13 mouse cellular contexts compared by ENCODE assay signal in genomic region chr13:29979140-29979564, GRCm38 (mm10). TPM values are rescaled to one million over a fixed set of nuclear protein-coding genes. Genes with fewer than 3 reads are reported as not detected.
A peak's percentile ranks its signal among the peaks of the same experiment; 100 is the strongest.
DNase-seq lines count a peak whose midpoint lies in the region; ATAC-seq lines count a peak whose summit lies in the region.
"Had no signal": no experiment of that assay in that cellular context is flagged by ENCODE, and none has a peak within 500 bp of the region (broad histone marks: within the 10 kb centered on the region; RNA-seq: fewer than 3 reads in every experiment).

No protein-coding gene starts in this region.

- H3K36me3 ChIP-seq in embryonic facial prominence, embryonic 14.5 days (ENCODE audit: control insufficient read depth, insufficient read depth, low read length), result no peaks in the 10 kb centered on the region
- H3K36me3 ChIP-seq in megakaryocyte, embryonic 14.5 days (replicated peaks; ENCODE audit: low read length), result peaks cover 54% of the 10 kb centered on the region
- H3K36me3 ChIP-seq in forebrain, embryonic 14.5 days (ENCODE audit: control insufficient read depth, insufficient read depth, low read length), result no peaks in the 10 kb centered on the region

- H3K27ac ChIP-seq in embryonic facial prominence, embryonic 14.5 days (replicated peaks; ENCODE audit: low read depth, low read length), result no peak overlapping the region
- no peak overlapping the region for H3K27ac ChIP-seq in forebrain, embryonic 14.5 days (ENCODE audit: low read depth, low read length)
- H3K27ac ChIP-seq: hindbrain, embryonic 10.5 days; layer of hippocampus, adult 2 months had no signal

- DNase-seq in heart, adult 11 months, result peak; percentile 41
- no peak for DNase-seq in heart, postnatal 4 days
- peak; percentile 14 for DNase-seq in CD4-positive helper T cell, adult 2 months (ENCODE audit: low read depth, low spot score)
- no peak for DNase-seq in embryonic facial prominence, embryonic 14.5 days (ENCODE audit: low spot score)
- DNase-seq in forebrain, embryonic 14.5 days (ENCODE audit: low spot score), result no peak
- DNase-seq in kidney, postnatal 10 days, result no peak
- DNase-seq in cerebellum, postnatal 25 days, result no peak
- DNase-seq: cerebellum, postnatal 36 days; kidney, adult 2 months had no signal

- ATAC-seq in embryonic facial prominence, embryonic 14.5 days (ENCODE audit: low read depth), result no peak
- ATAC-seq in forebrain, embryonic 14.5 days, result no peak
- ATAC-seq: forebrain, embryonic 16.5 days had no signal

- no peak overlapping the region for H3K9ac ChIP-seq in embryonic facial prominence, embryonic 14.5 days (ENCODE audit: low read depth, low read length)
- no peak overlapping the region for H3K9ac ChIP-seq in forebrain, embryonic 14.5 days (ENCODE audit: low read length)

- 65% methylated on average over 7 of the region's 7 CpGs for WGBS in embryonic facial prominence, embryonic 14.5 days
- 93% methylated on average over 7 of the region's 7 CpGs for WGBS in forebrain, embryonic 14.5 days

- H3K27me3 ChIP-seq in embryonic facial prominence, embryonic 14.5 days (replicated peaks; ENCODE audit: control insufficient read depth, insufficient read depth, low read length), result no peaks in the 10 kb centered on the region
- H3K27me3 ChIP-seq in megakaryocyte, embryonic 14.5 days (replicated peaks), result no peaks in the 10 kb centered on the region
- no peaks in the 10 kb centered on the region for H3K27me3 ChIP-seq in forebrain, embryonic 14.5 days (replicated peaks; ENCODE audit: control insufficient read depth, insufficient read depth, low read length)

- peak overlapping the region; percentile 4; the same call in 1 of the 2 replicates for H3K4me2 ChIP-seq in embryonic facial prominence, embryonic 14.5 days (ENCODE audit: low read depth, low read length)
- no peak overlapping the region for H3K4me2 ChIP-seq in forebrain, embryonic 14.5 days (ENCODE audit: low read length)

- H3K4me3 ChIP-seq in embryonic facial prominence, embryonic 14.5 days (ENCODE audit: low read depth, low read length), result no peak overlapping the region
- peak overlapping the region; percentile 78 for H3K4me3 ChIP-seq in megakaryocyte, embryonic 14.5 days (replicated peaks)
- H3K4me3 ChIP-seq in forebrain, embryonic 14.5 days (ENCODE audit: low read depth, low read length), result no peak overlapping the region
- H3K4me3 ChIP-seq: hindbrain, embryonic 10.5 days; layer of hippocampus, adult 2 months had no signal

- no peaks in the 10 kb centered on the region for H3K9me3 ChIP-seq in embryonic facial prominence, embryonic 14.5 days (ENCODE audit: control insufficient read depth, low read length)
- H3K9me3 ChIP-seq in megakaryocyte, embryonic 14.5 days, result no peaks in the 10 kb centered on the region
- H3K9me3 ChIP-seq in forebrain, embryonic 14.5 days (replicated peaks; ENCODE audit: control insufficient read depth, low read length), result no peaks in the 10 kb centered on the region
- H3K9me3 ChIP-seq: hindbrain, embryonic 10.5 days had no signal

- peaks cover 24% of the 10 kb centered on the region for H3K4me1 ChIP-seq in embryonic facial prominence, embryonic 14.5 days (ENCODE audit: control insufficient read depth, insufficient read depth, low read length)
- peaks cover 92% of the 10 kb centered on the region for H3K4me1 ChIP-seq in megakaryocyte, embryonic 14.5 days
- H3K4me1 ChIP-seq in forebrain, embryonic 14.5 days (ENCODE audit: control insufficient read depth, insufficient read depth, low read length), result no peaks in the 10 kb centered on the region; the same call in 1 of the 2 replicates

RNA-seq across cellular contexts. Expression of gene E2f3, which starts 6.7 kb away (rescaled TPM):
- 10 to 100 TPM; 15.9 to 18.4 TPM for total RNA-seq in heart, postnatal 4 days (2021)
- polyA plus RNA-seq in embryonic facial prominence, embryonic 14.5 days (2014; fragmentation: Nextera tagmentation; extraction: Ambion mirVana), result 9.7 and 10.6 TPM in 2 replicates
- polyA plus RNA-seq in megakaryocyte, embryonic 14.5 days (2012; ENCODE audit: insufficient read depth, low replicate concordance), result 4.0 and 5.2 TPM in 2 replicates
- 6.3 and 6.5 TPM in 2 replicates for polyA plus RNA-seq in forebrain, embryonic 14.5 days (2014; fragmentation: Nextera tagmentation; extraction: Ambion mirVana)

Comparison
In these comparisons a context has a peak if more than half of its experiments do, and no peak if none do; other contexts are left out.
1. DNase-seq: peak in heart, adult 11 months (single experiment) and CD4-positive helper T cell, adult 2 months (single experiment); none in heart, postnatal 4 days (single experiment), embryonic facial prominence, embryonic 14.5 days (single experiment), forebrain, embryonic 14.5 days (single experiment), kidney, postnatal 10 days (single experiment) and cerebellum, postnatal 25 days (0 of 2).